Mouse (Mus musculus): ENCODE data around the gene Sdr16c6. TPM values are rescaled to one million over a fixed set of nuclear protein-coding genes. Genes with fewer than 3 reads are reported as not detected.
A peak's percentile ranks its signal among the peaks of the same experiment; 100 is the strongest.

Gene Sdr16c6
- not detected in 2 replicates for polyA plus RNA-seq (2015; fragmentation: Nextera tagmentation; extraction: Ambion mirVana)

DNA sequence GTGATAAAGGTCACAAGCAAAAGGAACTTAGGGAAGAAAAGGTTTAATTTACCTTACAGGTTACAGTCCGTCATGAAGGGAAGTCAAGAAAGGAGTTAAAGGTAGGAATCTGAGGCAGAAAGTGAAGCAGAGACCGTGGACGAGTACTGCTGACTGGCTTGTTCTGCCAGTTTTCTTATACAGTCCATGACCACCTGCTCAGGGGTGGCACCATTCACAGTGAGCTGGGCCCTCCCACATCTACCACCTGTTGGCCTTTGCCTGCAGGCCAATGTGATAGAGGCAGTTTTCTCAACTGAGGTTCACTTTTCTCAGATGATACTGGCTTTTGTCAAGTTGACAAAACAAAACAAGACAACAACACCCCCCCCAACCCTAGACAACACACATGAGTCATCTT lies at the start of gene Sdr16c6:
Gene Sdr16c6, minus strand, starts transcription at position 151 of the 400 bp plus-strand sequence.
- Histone ChIP-seq H3K4me3 (ENCODE audit: low read depth, low read length) (no peak within 1 kb of the TSS), H3K4me2 (ENCODE audit: low read depth, low read length) (no peak within 1 kb of the TSS), H3K9ac (ENCODE audit: low read depth, low read length) (no peak within 1 kb of the TSS), H3K9me3 (replicated peaks; ENCODE audit: control insufficient read depth, low read length) (no peaks in the 10 kb centered on the region), H3K27me3 (ENCODE audit: control insufficient read depth, insufficient read depth, low read depth, low read length) (no peaks in the 10 kb centered on the region), H3K36me3 (ENCODE audit: control insufficient read depth, insufficient read depth) (no peaks in the 10 kb centered on the region), H3K4me1 (ENCODE audit: control insufficient read depth, low read depth, low read length) (no peaks in the 10 kb centered on the region), H3K27ac (ENCODE audit: low read length) (no peak within 1 kb of the TSS)
- 74% methylated on average over 3 of the region's 3 CpGs for WGBS (ENCODE audit: insufficient replicate concordance)
- ATAC-seq (ENCODE audit: low read depth), result no peak

DNA sequence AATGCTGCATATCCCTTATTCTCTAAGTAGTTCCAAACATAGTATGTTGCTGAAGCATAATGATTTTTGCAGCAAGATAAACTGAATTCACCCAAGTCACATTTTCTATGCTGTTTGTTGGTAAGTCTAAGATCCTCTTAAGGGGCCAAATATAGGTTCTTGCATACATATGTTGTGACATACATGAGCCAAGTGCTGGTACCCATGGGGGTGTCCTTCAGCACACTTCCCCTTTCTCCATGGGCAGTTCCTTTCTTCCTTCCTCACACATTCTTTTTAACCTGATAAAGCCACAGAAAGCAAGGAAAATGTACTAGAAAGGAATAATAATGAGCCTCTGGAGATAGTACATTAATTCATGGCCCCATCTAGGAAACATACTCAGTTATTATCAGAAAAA lies 2.9 kb upstream of the Sdr16c6 start:
- Histone ChIP-seq H3K9ac (ENCODE audit: low read depth, low read length) (no peak overlapping the region), H3K27me3 (ENCODE audit: control insufficient read depth, insufficient read depth, low read depth, low read length) (no peaks in the 10 kb centered on the region), H3K9me3 (replicated peaks; ENCODE audit: control insufficient read depth, low read length) (no peaks in the 10 kb centered on the region), H3K4me1 (ENCODE audit: control insufficient read depth, low read depth, low read length) (no peaks in the 10 kb centered on the region), H3K27ac (ENCODE audit: low read length) (no peak overlapping the region), H3K4me2 (ENCODE audit: low read depth, low read length) (no peak overlapping the region), H3K4me3 (ENCODE audit: low read depth, low read length) (no peak overlapping the region), H3K36me3 (ENCODE audit: control insufficient read depth, insufficient read depth) (no peaks in the 10 kb centered on the region)
- ATAC-seq (ENCODE audit: low read depth), result 0 out of 2 replicates have a peak, but pooled peaks have one; percentile 45

DNA sequence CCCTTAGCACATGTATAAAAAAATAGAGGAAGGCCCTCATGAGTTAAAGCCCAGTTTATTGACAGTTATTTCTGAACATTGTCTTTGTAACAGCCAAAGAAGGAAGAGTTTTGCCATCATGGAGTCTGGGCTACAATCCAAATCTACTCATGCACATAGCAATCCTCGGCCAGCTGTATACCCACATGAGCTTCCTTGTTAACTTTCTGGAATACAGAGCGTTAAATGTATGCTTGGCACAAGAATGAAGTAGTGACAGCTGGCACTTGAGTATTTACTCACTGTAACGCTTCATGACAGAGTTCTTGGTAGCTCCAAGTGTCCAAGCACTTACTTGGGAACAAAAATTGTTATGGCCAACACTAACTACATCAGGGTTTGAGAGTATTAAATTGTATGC lies 1.8 kb upstream of the Sdr16c6 start:
- WGBS (ENCODE audit: insufficient replicate concordance), result 60% methylated on average over 3 of the region's 3 CpGs
- H3K4me1 ChIP-seq (ENCODE audit: control insufficient read depth, low read depth, low read length), result no peaks in the 10 kb centered on the region
- H3K4me3 ChIP-seq (ENCODE audit: low read depth, low read length), result no peak overlapping the region
- H3K36me3 ChIP-seq (ENCODE audit: control insufficient read depth, insufficient read depth), result no peaks in the 10 kb centered on the region
- H3K9me3 ChIP-seq (replicated peaks; ENCODE audit: control insufficient read depth, low read length), result no peaks in the 10 kb centered on the region
- ATAC-seq (ENCODE audit: low read depth), result no peak
- no peaks in the 10 kb centered on the region for H3K27me3 ChIP-seq (ENCODE audit: control insufficient read depth, insufficient read depth, low read depth, low read length)
- H3K27ac ChIP-seq (ENCODE audit: low read length), result no peak overlapping the region
- no peak overlapping the region for H3K4me2 ChIP-seq (ENCODE audit: low read depth, low read length)
- no peak overlapping the region for H3K9ac ChIP-seq (ENCODE audit: low read depth, low read length)

DNA sequence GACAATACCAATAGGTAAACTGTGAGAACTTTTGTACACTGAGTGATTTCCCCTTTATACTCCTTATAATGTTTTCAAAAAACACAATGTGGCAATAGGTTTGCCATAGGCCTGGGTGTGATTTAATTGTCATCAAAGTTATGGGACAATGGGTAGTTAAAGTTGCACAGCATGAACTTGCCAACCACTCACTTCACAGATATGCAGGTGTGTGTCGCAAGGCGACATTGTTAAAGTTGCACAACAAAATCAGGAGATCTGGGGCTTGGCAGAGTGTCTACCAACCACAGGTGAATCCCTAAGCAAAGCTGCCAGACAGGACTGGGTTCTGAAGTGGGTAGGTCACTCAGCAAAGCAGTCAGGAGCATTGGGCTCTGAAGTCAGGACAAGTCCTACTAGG lies 1.3 kb downstream of the Sdr16c6 start:
- Histone ChIP-seq H3K9ac (ENCODE audit: low read depth, low read length) (no peak overlapping the region), H3K27me3 (ENCODE audit: control insufficient read depth, insufficient read depth, low read depth, low read length) (no peaks in the 10 kb centered on the region), H3K27ac (ENCODE audit: low read length) (no peak overlapping the region), H3K36me3 (ENCODE audit: control insufficient read depth, insufficient read depth) (no peaks in the 10 kb centered on the region), H3K9me3 (replicated peaks; ENCODE audit: control insufficient read depth, low read length) (no peaks in the 10 kb centered on the region), H3K4me1 (ENCODE audit: control insufficient read depth, low read depth, low read length) (no peaks in the 10 kb centered on the region), H3K4me3 (ENCODE audit: low read depth, low read length) (no peak overlapping the region), H3K4me2 (ENCODE audit: low read depth, low read length) (no peak overlapping the region)
- 69% methylated on average over 2 of the region's 2 CpGs for WGBS (ENCODE audit: insufficient replicate concordance)
- ATAC-seq (ENCODE audit: low read depth), result no peak

Other genes starting within 250 kb of the Sdr16c6 start
- gene Gm11808, start 103.9 kb downstream of the Sdr16c6 start, polyA plus RNA-seq (2015; fragmentation: Nextera tagmentation; extraction: Ambion mirVana), result 544 and 549 TPM in 2 replicates

All from liver, embryonic 16.5 days (tissue).